Comparison of ENCODE assay signal across 9 mouse cellular contexts in the genomic region with DNA sequence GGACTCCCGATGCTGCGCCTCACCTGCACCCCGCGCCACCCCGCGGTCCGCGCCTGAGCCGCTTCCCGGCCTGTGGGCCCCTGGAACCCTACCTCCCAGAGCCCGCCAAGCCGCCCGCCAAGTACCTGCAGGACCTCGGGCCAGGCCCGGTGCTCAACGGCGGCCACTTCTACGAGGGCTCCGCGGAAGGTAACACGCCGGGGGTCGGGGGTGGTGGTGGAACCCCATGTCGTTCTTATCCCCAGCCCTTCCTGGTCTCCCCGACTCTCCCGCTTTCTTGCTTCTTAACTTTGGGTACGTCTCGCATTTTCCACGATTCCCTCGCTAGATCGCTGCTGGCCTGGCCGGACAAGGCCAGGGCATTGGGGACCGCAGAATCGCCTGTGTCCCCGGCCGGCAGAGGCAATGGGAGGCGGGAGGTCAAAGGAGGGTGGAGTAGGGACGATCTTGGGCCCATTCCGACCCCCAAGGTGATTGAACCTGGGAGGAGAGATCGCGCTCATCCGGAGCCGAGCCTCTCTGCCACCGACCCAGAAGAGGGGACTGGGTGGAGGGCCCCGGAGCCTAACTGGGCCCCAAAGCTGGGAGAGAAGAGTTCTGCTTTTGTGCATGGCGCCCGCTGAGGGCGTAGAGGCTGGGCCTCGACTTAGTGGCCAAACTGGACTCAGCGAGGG. TPM values are rescaled to one million over a fixed set of nuclear protein-coding genes. Genes with fewer than 3 reads are reported as not detected.
DNase-seq lines count a peak whose midpoint lies in the region; ATAC-seq and TF ChIP-seq lines count a peak whose summit lies in the region.
"Had no signal": no experiment of that assay in that cellular context is flagged by ENCODE, and none has a peak within 500 bp of the region (broad histone marks: within the 10 kb centered on the region; RNA-seq: fewer than 3 reads in every experiment).

No protein-coding gene starts in this region.

- 1% methylated on average over 50 of the region's 50 CpGs for WGBS in heart, embryonic 15.5 days
- WGBS in liver, postnatal 0 days (ENCODE audit: insufficient replicate concordance): 2% methylated on average over 45 of the region's 50 CpGs

- H3K4me3 ChIP-seq in heart, embryonic 15.5 days: peak overlapping the region; percentile 48
- peak overlapping the region; percentile 34 for H3K4me3 ChIP-seq in liver, postnatal 0 days (ENCODE audit: low read depth, low read length)

- peaks cover 25% of the 10 kb centered on the region for H3K4me1 ChIP-seq in heart, embryonic 15.5 days (replicated peaks)
- peaks cover 7% of the 10 kb centered on the region; the same call in 1 of the 2 replicates for H3K4me1 ChIP-seq in liver, postnatal 0 days (ENCODE audit: insufficient read depth)

- H3K27me3 ChIP-seq in heart, embryonic 15.5 days: peaks cover 97% of the 10 kb centered on the region
- peaks cover 88% of the 10 kb centered on the region for H3K27me3 ChIP-seq in liver, postnatal 0 days (ENCODE audit: insufficient read depth, low read length)

- peak; percentile 23 for DNase-seq in cerebellum, adult 8-10 months
- DNase-seq in cerebellum, adult 9-11 months: no peak
- peak; percentile 42 for DNase-seq in R1 (ENCODE audit: low read depth, low spot score)
- no peak for DNase-seq in liver, postnatal 0 days
- DNase-seq in thymus, postnatal 25 days: no peak
- DNase-seq in frontal cortex, postnatal 10 days (ENCODE audit: low spot score in 2 of 2): no peak

- no peaks in the 10 kb centered on the region for H3K36me3 ChIP-seq in heart, embryonic 15.5 days
- no peaks in the 10 kb centered on the region for H3K36me3 ChIP-seq in liver, postnatal 0 days (replicated peaks; ENCODE audit: insufficient read depth, low read length)

- no peak overlapping the region for H3K27ac ChIP-seq in heart, embryonic 15.5 days
- H3K27ac ChIP-seq in liver, postnatal 0 days (ENCODE audit: low read depth): no peak overlapping the region

- no peak for ATAC-seq in heart, embryonic 15.5 days (replicated peaks; ENCODE audit: insufficient number of reproducible peaks, insufficient read depth, low FRiP score, low read depth)
- no peak for ATAC-seq in liver, postnatal 0 days
- ATAC-seq in monocyte, adult 5-6 weeks (replicated peaks; ENCODE audit: insufficient number of reproducible peaks, low FRiP score, low TSS enrichment, poor library complexity, severe bottlenecking): no peak

- no peak for TF ChIP-seq CTCF in liver, postnatal 0 days (IDR thresholded peaks at IDR 0.05; ENCODE audit: low read depth)

- H3K9ac ChIP-seq in heart, embryonic 15.5 days: peak overlapping the region; percentile 41; the same call in 1 of the 2 replicates
- no peak overlapping the region for H3K9ac ChIP-seq in liver, postnatal 0 days (replicated peaks)

- no peak for TF ChIP-seq EP300 in liver, postnatal 0 days (IDR thresholded peaks at IDR 0.05; ENCODE audit: low read depth)

- peak overlapping the region; percentile 78 for H3K4me2 ChIP-seq in heart, embryonic 15.5 days
- H3K4me2 ChIP-seq in liver, postnatal 0 days (ENCODE audit: low read depth, low read length): peak overlapping the region; percentile 58

- no peaks in the 10 kb centered on the region for H3K9me3 ChIP-seq in heart, embryonic 15.5 days (replicated peaks)
- no peaks in the 10 kb centered on the region for H3K9me3 ChIP-seq in liver, postnatal 0 days (ENCODE audit: low read length)

RNA-seq across cellular contexts. Expression of a gene that starts 0.6 kb away (rescaled TPM):
- 0.29 and 0.33 TPM in 2 replicates for polyA plus RNA-seq in heart, embryonic 15.5 days (2015; fragmentation: Nextera tagmentation; extraction: Ambion mirVana)
- not detected in 2 replicates for polyA plus RNA-seq in liver, postnatal 0 days (2015; fragmentation: Nextera tagmentation; extraction: Ambion mirVana)
- total RNA-seq in monocyte, adult 5-6 weeks (2017): not detected in 3 replicates
- total RNA-seq: neutrophil, adult 5-6 weeks had no signal

RNA-seq across cellular contexts. Expression of a gene that starts 35.7 kb away (rescaled TPM):
- polyA plus RNA-seq in heart, embryonic 15.5 days (2015; fragmentation: Nextera tagmentation; extraction: Ambion mirVana): not detected in 2 replicates
- not detected in 2 replicates for polyA plus RNA-seq in liver, postnatal 0 days (2015; fragmentation: Nextera tagmentation; extraction: Ambion mirVana)
- not detected in 3 replicates for total RNA-seq in monocyte, adult 5-6 weeks (2017)
- total RNA-seq: neutrophil, adult 5-6 weeks had no signal

RNA-seq across cellular contexts. Expression of a gene that starts 36.1 kb away (rescaled TPM):
- polyA plus RNA-seq in heart, embryonic 15.5 days (2015; fragmentation: Nextera tagmentation; extraction: Ambion mirVana): 30.9 and 35.3 TPM in 2 replicates
- 6.6 and 7.0 TPM in 2 replicates for polyA plus RNA-seq in liver, postnatal 0 days (2015; fragmentation: Nextera tagmentation; extraction: Ambion mirVana)
- 15.1 to 43.4 TPM (median 42.9 TPM) in 3 replicates for total RNA-seq in monocyte, adult 5-6 weeks (2017)

RNA-seq across cellular contexts. Expression of a gene that starts 40.5 kb away (rescaled TPM):
- not detected in 2 replicates for polyA plus RNA-seq in heart, embryonic 15.5 days (2015; fragmentation: Nextera tagmentation; extraction: Ambion mirVana)
- polyA plus RNA-seq in liver, postnatal 0 days (2015; fragmentation: Nextera tagmentation; extraction: Ambion mirVana): not detected in 2 replicates
- not detected in 3 replicates for total RNA-seq in monocyte, adult 5-6 weeks (2017)
- total RNA-seq: neutrophil, adult 5-6 weeks had no signal

Comparison
In these comparisons a context has a peak if more than half of its experiments do, and no peak if none do; other contexts are left out.
1. DNase-seq: peak in cerebellum, adult 8-10 months (single experiment) and R1 (single experiment); none in cerebellum, adult 9-11 months (single experiment), liver, postnatal 0 days (single experiment), thymus, postnatal 25 days (single experiment) and frontal cortex, postnatal 10 days (0 of 2).